Mouse (Mus musculus) hindlimb bud, embryonic 11.5 days (tissue): ENCODE measurements around the gene Lamb1.

Experiments
- DNase-seq: peaks from one replicate; pipeline ENCODE4 v3.0.0-alpha.2; 2012; ENCODE audit warnings: low read depth, low spot score; ENCODE audit errors: extremely low spot score

Gene Lamb1

DNA sequence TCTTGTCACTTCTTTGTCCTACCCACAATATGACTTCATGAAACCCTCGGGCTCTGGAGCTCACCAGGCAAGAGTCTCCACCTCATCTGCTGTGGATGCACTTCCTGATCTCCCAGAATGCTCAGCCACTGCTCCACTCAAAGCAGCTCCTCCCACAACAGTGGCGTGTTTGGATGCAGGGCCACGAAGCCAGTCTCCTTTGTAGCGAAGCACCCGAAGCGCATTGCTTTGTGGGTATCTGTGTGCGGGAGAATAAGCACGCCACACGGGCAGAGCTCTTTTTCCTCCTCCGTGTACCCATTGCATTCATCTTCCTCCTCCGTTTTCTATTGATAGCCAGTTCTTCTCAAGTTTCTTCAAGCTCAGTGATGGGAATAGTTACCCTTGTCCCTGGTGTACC, 112.2 kb downstream of the Lamb1 start:
- no peak for DNase-seq
